Mouse (Mus musculus) thymus, adult 2 months (tissue): ENCODE data around the gene Gucy2g. TPM values are rescaled to one million over a fixed set of nuclear protein-coding genes. Genes with fewer than 3 reads are reported as not detected.
A peak's percentile ranks its signal among the peaks of the same experiment; 100 is the strongest.

Source experiments
- DNase-seq: peaks from one replicate; pipeline ENCODE4 v3.0.0; 2021
- H3K27ac ChIP-seq: fragments of 200-500 bp; 2 replicates; pipeline ENCODE4 v1.5.1; 2012; ENCODE audit warnings: low read length, control low read depth; ENCODE audit not compliant: control insufficient read depth, insufficient read depth
- H3K27me3 ChIP-seq: fragments of 200-500 bp; 2 replicates; pipeline ENCODE4 v1.6.1; 2012; ENCODE audit warnings: mild to moderate bottlenecking, low read length, moderate library complexity, mixed read lengths; ENCODE audit not compliant: control insufficient read depth, insufficient read depth
- H3K36me3 ChIP-seq: fragments of 200-500 bp; 2 replicates; pipeline ENCODE4 v1.6.1; 2012; ENCODE audit warnings: mild to moderate bottlenecking, low read length, moderate library complexity; ENCODE audit not compliant: control insufficient read depth, insufficient read depth
- H3K4me1 ChIP-seq: fragments of 200-500 bp; replicated peaks from 2 replicates; pipeline ENCODE4 v1.6.1; 2012; ENCODE audit warnings: low read length; ENCODE audit not compliant: control insufficient read depth, insufficient read depth
- H3K4me3 ChIP-seq: fragments of 200-500 bp; 2 replicates; pipeline ENCODE4 v1.5.1; 2012; ENCODE audit warnings: mild to moderate bottlenecking, low read length, control low read depth, moderate library complexity; ENCODE audit not compliant: control insufficient read depth, insufficient read depth
- CTCF ChIP-seq: fragments of 200-500 bp; IDR thresholded peaks from 2 replicates; pipeline ENCODE4 v1.5.1; 2012; ENCODE audit warnings: mild to moderate bottlenecking, control low read depth, low read length, moderate library complexity, borderline replicate concordance; ENCODE audit not compliant: control insufficient read depth, poor library complexity, insufficient read depth; ENCODE audit errors: extremely low read depth
- POLR2A ChIP-seq: fragments of 200-500 bp; IDR thresholded peaks from 2 replicates; pipeline ENCODE4 v1.6.1; 2012; ENCODE audit warnings: mild to moderate bottlenecking, low read length, control low read depth, moderate library complexity; ENCODE audit not compliant: control insufficient read depth, poor library complexity, insufficient read depth; ENCODE audit errors: extremely low read depth
- WGBS: fragments of 180-500 bp; shearing (Covaris S2); methylation state at CpG from one replicate; pipeline ENCODE4 v1.1.7; 2018; 5-methylcytosine and 5-hydroxymethylcytosine counted together
- polyA plus RNA-seq: library from polyadenylated mRNA; depleted of rRNA; stranded (reverse); fragments of >200 nt; gene quantifications from 2 replicates; pipeline ENCODE4 v1.2.3, GENCODE M21; 2012

Gene Gucy2g
- polyA plus RNA-seq, 1 experiment: 0.13 TPM

- no peak overlapping the region for H3K27ac ChIP-seq
- no peaks in the 10 kb centered on the region for H3K36me3 ChIP-seq
- H3K4me3 ChIP-seq: no peak overlapping the region
- no peaks in the 10 kb centered on the region for H3K27me3 ChIP-seq
- WGBS: 80% methylated on average over 4 of the region's 4 CpGs
- TF ChIP-seq POLR2A: no peak
- TF ChIP-seq CTCF: no peak
- no peaks in the 10 kb centered on the region for H3K4me1 ChIP-seq
- no peak for DNase-seq
Measured at GRCm38 (mm10) chr19:55208654-55209053, 32.4 kb downstream of the Gucy2g start.

GRCm38 (mm10) chr19:55207746-55208538, 33.1 kb downstream of the Gucy2g start:
- WGBS: 49% methylated on average over 25 of the region's 25 CpGs
- Histone ChIP-seq H3K4me1 (no peaks in the 10 kb centered on the region), H3K4me3 (no peak overlapping the region), H3K27ac (no peak overlapping the region), H3K27me3 (no peaks in the 10 kb centered on the region), H3K36me3 (no peaks in the 10 kb centered on the region)
- no peak for TF ChIP-seq CTCF
- TF ChIP-seq POLR2A: no peak
- DNase-seq: no peak

- H3K27ac ChIP-seq: no peak overlapping the region
- no peak overlapping the region for H3K4me3 ChIP-seq
- TF ChIP-seq POLR2A: no peak
- no peak for TF ChIP-seq CTCF
- 64% methylated on average over 6 of the region's 6 CpGs for WGBS
- no peaks in the 10 kb centered on the region for H3K27me3 ChIP-seq
- no peaks in the 10 kb centered on the region for H3K36me3 ChIP-seq
- no peak for DNase-seq
- no peaks in the 10 kb centered on the region for H3K4me1 ChIP-seq
Measured at GRCm38 (mm10) chr19:55207205-55207604, 33.8 kb downstream of the Gucy2g start.

- DNase-seq: peak; percentile 33
- Histone ChIP-seq H3K4me1 (no peaks in the 10 kb centered on the region), H3K36me3 (no peaks in the 10 kb centered on the region), H3K27ac (no peak overlapping the region), H3K4me3 (no peak overlapping the region), H3K27me3 (no peaks in the 10 kb centered on the region)
- TF ChIP-seq POLR2A: no peak
- no peak for TF ChIP-seq CTCF
- WGBS: 45% methylated on average over 8 of the region's 8 CpGs
Measured at GRCm38 (mm10) chr19:55206482-55207138, 34.4 kb downstream of the Gucy2g start.

- H3K27me3 ChIP-seq: no peaks in the 10 kb centered on the region
- peak; percentile 51 for DNase-seq
- WGBS: 38% methylated on average over 5 of the region's 5 CpGs
- no peaks in the 10 kb centered on the region for H3K36me3 ChIP-seq
- H3K4me1 ChIP-seq: no peaks in the 10 kb centered on the region
- no peak for TF ChIP-seq CTCF
- TF ChIP-seq POLR2A: no peak
- H3K4me3 ChIP-seq: no peak overlapping the region
- no peak overlapping the region for H3K27ac ChIP-seq
Measured at GRCm38 (mm10) chr19:55198303-55198702, 42.7 kb downstream of the Gucy2g start.

- no peaks in the 10 kb centered on the region for H3K36me3 ChIP-seq
- H3K27ac ChIP-seq: no peak overlapping the region
- 84% methylated on average over 3 of the region's 3 CpGs for WGBS
- no peak overlapping the region for H3K4me3 ChIP-seq
- TF ChIP-seq POLR2A: no peak
- no peak for TF ChIP-seq CTCF
- no peaks in the 10 kb centered on the region for H3K27me3 ChIP-seq
- no peaks in the 10 kb centered on the region for H3K4me1 ChIP-seq
- no peak for DNase-seq
Measured at GRCm38 (mm10) chr19:55195574-55195973, 45.5 kb downstream of the Gucy2g start.

- 90% methylated on average over 7 of the region's 7 CpGs for WGBS
- no peak overlapping the region for H3K4me3 ChIP-seq
- H3K27me3 ChIP-seq: no peaks in the 10 kb centered on the region
- no peaks in the 10 kb centered on the region for H3K36me3 ChIP-seq
- no peak for TF ChIP-seq CTCF
- no peak for TF ChIP-seq POLR2A
- H3K27ac ChIP-seq: no peak overlapping the region
- no peaks in the 10 kb centered on the region for H3K4me1 ChIP-seq
- DNase-seq: no peak
Measured at GRCm38 (mm10) chr19:55194520-55195170, 46.4 kb downstream of the Gucy2g start.
